Mouse (Mus musculus) C2C12 (cell line): Measurements from ENCODE around the gene Plekha3. TPM values are rescaled to one million over a fixed set of nuclear protein-coding genes. Genes with fewer than 3 reads are reported as not detected.

Source experiments
- H3K27me3 ChIP-seq: one replicate; pipeline ENCODE4 v1.6.1; 2011; ENCODE audit not compliant: control insufficient read depth, insufficient read depth, insufficient read length
- H3K36me3 ChIP-seq: one replicate; pipeline ENCODE4 v1.6.1; 2011; ENCODE audit not compliant: control insufficient read depth, insufficient read depth
- H3K4me3 ChIP-seq: one replicate; pipeline ENCODE4 v1.5.1; 2011; ENCODE audit warnings: mild to moderate bottlenecking, control low read depth; ENCODE audit not compliant: poor library complexity, insufficient read depth, severe bottlenecking
- H3K79me2 ChIP-seq: one replicate; pipeline ENCODE4 v1.6.1; 2011; ENCODE audit not compliant: control insufficient read depth, insufficient read depth
- H3K79me3 ChIP-seq: one replicate; pipeline ENCODE4 v1.6.1; 2011; ENCODE audit warnings: low read depth, control low read depth
- H3ac ChIP-seq: one replicate; pipeline ENCODE3; 2011; ENCODE audit warnings: low read depth; ENCODE audit not compliant: control insufficient read depth, insufficient read length
- CEBPB ChIP-seq: IDR thresholded peaks from one replicate; pipeline ENCODE4 v1.6.1; 2011; ENCODE audit warnings: low read depth, mild to moderate bottlenecking, control low read depth, moderate library complexity
- CTCF ChIP-seq: IDR thresholded peaks from one replicate; pipeline ENCODE4 v1.5.1; 2011; ENCODE audit not compliant: control insufficient read depth, insufficient read depth, insufficient read length
- FOSL1 ChIP-seq: IDR thresholded peaks from one replicate; pipeline ENCODE4 v1.8.0; 2011; ENCODE audit warnings: mild to moderate bottlenecking, low read length; ENCODE audit not compliant: poor library complexity, insufficient read depth, severe bottlenecking
- MAX ChIP-seq: IDR thresholded peaks from one replicate; pipeline ENCODE4 v1.6.1; 2011; ENCODE audit warnings: mild to moderate bottlenecking, control low read depth
- MYOD1 ChIP-seq: IDR thresholded peaks from one replicate; pipeline ENCODE4 v1.6.1; 2011; ENCODE audit warnings: low read depth; ENCODE audit not compliant: control insufficient read depth, insufficient read length
- MYOG ChIP-seq: IDR thresholded peaks from one replicate; pipeline ENCODE4 v1.6.1; 2011; ENCODE audit not compliant: control insufficient read depth, insufficient read length; ENCODE audit errors: extremely low read depth
- USF1 ChIP-seq: IDR thresholded peaks from one replicate; pipeline ENCODE4 v1.6.1; 2011; ENCODE audit warnings: low read depth, mild to moderate bottlenecking, control low read depth, moderate library complexity
- polyA plus RNA-seq: library from polyadenylated mRNA; unstranded; fragments of >200 nt; fragmentation: generic; extraction: Trizol; gene quantifications from one replicate; pipeline ENCODE4 v1.2.1, GENCODE M21; 2012; ENCODE audit warnings: missing spikeins

The Plekha3 gene
- polyA plus RNA-seq, 1 experiment, result 22.0 TPM

DNA sequence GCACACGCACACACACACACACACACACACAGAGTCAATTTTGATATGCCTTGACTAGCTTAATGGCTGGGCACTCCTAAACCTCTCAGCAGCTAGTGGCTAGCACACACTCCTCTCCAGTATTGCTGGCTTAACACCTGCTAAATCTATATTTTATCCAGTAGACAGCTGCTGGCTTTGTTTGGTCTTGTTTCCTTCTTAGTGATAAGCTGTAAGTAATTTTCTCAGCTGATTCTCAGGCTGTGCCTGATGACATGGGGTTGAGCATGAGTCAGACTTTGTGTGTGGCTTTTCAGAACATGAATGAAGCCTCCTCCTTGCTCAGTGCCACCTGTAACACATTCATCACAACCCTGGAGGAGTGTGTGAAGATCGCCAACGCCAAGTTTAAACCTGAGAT is 11.9 kb downstream of the Plekha3 start:
- Histone ChIP-seq H3K79me3 (peaks cover 1% of the 10 kb centered on the region), H3K4me3 (no peak overlapping the region), H3K79me2 (peaks cover 25% of the 10 kb centered on the region), H3K36me3 (peaks cover 96% of the 10 kb centered on the region), H3K27me3 (no peaks in the 10 kb centered on the region), H3ac (no peak overlapping the region)
- TF ChIP-seq USF1, result no peak
- TF ChIP-seq CTCF, result no peak
- peak; percentile 53 for TF ChIP-seq MYOD1
- no peak for TF ChIP-seq MYOG
- no peak for TF ChIP-seq CEBPB

DNA sequence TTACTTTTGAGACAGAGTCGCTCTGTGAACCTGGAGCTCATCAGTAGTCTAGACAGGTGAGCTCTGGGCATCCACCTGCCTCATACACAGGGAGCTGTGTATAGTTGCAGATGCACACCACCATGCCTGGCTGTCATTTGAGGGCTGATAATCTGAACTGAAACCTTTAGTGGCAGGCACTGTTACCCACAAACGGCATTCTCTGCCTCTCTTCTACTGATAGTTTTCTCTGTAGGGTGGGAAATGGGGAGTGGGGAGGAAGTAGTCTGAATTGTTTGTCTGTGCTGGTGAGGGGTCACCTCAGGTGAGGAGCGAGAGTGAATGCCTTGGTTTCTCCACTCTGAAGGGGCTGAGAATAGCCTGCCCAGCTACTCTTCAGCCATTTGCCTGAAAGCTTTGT is 12.5 kb downstream of the Plekha3 start:
- Histone ChIP-seq H3K27me3 (no peaks in the 10 kb centered on the region), H3ac (no peak overlapping the region), H3K36me3 (peaks cover 96% of the 10 kb centered on the region), H3K4me3 (no peak overlapping the region), H3K79me2 (peaks cover 19% of the 10 kb centered on the region), H3K79me3 (peaks cover 1% of the 10 kb centered on the region)
- TF ChIP-seq CEBPB (no peak), MAX (no peak), CTCF (no peak), MYOG (no peak), FOSL1 (no peak), MYOD1 (no peak), USF1 (no peak)

DNA sequence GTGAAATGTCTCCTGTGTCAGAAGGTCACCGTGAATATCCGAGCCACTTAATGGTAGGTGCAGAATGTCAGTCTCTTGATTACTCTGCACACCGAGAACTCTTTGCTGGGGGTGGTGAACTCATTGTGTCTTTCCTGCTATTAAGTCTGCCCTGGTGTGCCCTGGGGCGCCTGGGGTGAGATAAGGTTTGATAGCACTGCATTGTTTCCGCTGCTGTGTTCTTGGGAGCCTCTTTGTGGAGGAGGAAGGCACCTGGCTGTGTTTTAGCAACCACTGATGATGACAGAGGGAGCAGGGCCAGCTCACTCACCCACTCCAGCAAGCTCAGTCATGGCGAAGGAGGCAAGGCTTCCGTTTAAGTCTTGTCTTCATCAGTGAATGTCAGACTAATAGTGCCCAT is 13.1 kb downstream of the Plekha3 start:
- Histone ChIP-seq H3K4me3 (no peak overlapping the region), H3K79me2 (peaks cover 13% of the 10 kb centered on the region), H3K36me3 (peaks cover 96% of the 10 kb centered on the region), H3K27me3 (no peaks in the 10 kb centered on the region), H3K79me3 (peaks cover 1% of the 10 kb centered on the region), H3ac (no peak overlapping the region)
- TF ChIP-seq MYOG (no peak), FOSL1 (no peak), CEBPB (no peak), MAX (no peak)

DNA sequence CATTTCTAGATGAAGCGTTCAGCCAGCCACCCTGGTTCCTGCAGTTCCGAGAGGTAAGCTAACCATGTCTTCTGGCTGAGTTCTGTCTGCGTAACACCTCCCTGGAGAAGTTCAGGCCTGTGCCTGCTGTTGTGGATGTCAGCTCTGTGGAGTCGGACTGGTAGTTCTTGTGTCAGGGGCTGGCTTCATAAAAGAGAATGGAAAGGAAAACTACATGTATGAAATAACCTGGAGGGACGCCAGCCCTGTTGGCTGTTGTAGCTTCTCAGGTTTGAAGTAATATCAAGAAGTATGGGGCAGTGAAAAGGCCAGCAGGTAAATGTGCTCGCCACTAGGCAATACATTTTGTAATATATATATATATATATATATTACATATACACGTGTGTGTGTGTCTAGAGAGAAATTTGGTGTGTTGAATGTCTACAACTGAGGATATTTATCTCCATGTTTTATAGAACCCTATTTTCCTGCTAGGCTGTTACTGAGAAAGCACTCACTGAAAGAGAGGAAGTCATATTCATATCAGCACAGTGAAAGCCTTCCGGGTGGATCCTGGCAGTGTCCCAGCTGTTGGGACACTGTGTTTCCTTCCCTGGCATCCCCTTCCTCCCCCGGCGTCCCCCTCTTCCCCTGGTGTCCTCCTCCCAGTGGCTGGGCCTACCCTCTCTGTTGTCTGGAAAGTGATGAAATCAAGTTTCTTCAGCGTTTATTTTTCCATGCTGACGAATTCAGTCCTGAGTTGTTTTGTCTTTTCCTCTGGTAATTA is 15.5 kb downstream of the Plekha3 start:
- Histone ChIP-seq H3K36me3 (peaks cover 97% of the 10 kb centered on the region), H3K4me3 (no peak overlapping the region), H3K27me3 (no peaks in the 10 kb centered on the region), H3ac (no peak overlapping the region), H3K79me2 (peaks cover 13% of the 10 kb centered on the region), H3K79me3 (peaks cover 1% of the 10 kb centered on the region)
- TF ChIP-seq CTCF (no peak), USF1 (no peak), CEBPB (no peak), MYOG (no peak), FOSL1 (no peak), MAX (no peak), MYOD1 (no peak)

DNA sequence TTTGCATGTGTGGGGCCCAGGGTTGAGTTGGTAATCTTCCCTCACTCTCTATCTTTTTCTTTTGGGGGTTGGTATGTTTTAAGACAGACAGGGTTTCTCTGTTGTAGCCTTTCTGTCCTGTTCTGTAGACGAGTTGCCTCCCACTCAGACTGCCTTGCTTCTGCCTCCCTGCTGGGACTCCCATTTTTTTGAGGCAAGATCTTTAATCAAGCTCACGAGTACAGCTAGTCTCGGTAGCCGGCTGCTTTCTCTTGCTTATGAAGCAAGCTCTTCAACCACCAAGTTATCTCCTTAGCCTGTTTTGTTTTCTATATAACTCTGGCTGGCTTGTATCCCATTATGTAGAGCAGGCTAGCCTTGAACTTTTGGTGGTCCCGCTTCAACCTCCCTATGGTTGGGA is 18.7 kb downstream of the Plekha3 start:
- H3K27me3 ChIP-seq, result no peaks in the 10 kb centered on the region
- H3K79me3 ChIP-seq, result peaks cover 1% of the 10 kb centered on the region
- peaks cover 88% of the 10 kb centered on the region for H3K36me3 ChIP-seq
- no peak overlapping the region for H3ac ChIP-seq
- no peak overlapping the region for H3K4me3 ChIP-seq
- peaks cover 5% of the 10 kb centered on the region for H3K79me2 ChIP-seq
- no peak for TF ChIP-seq CEBPB
- TF ChIP-seq MYOG, result no peak
- no peak for TF ChIP-seq FOSL1
- TF ChIP-seq CTCF, result no peak
- no peak for TF ChIP-seq MYOD1
- TF ChIP-seq USF1, result no peak
- no peak for TF ChIP-seq MAX

DNA sequence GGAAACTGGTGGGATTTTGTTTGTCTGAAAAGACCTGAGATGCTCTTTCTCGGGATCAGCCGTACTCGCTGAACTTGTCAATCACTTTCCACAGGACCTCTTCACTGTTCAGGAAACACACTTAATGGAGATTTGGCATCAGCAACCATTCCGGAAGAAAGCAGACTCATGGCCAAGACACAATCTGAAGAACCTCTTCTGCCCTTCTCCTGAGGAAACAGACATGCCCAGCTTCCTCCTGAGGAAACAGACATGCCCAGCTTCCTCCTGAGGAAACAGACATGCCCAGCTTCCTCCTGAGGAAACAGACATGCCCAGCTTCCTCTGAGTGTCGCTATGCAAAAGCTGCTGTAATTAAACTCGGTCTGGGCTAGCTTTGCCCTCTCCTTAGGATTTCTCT is 20.2 kb downstream of the Plekha3 start:
- no peak overlapping the region for H3K4me3 ChIP-seq
- TF ChIP-seq CTCF (no peak), USF1 (no peak), MYOG (no peak), FOSL1 (no peak), MYOD1 (no peak), CEBPB (no peak), MAX (no peak)
- peaks cover 76% of the 10 kb centered on the region for H3K36me3 ChIP-seq
- no peaks in the 10 kb centered on the region for H3K79me3 ChIP-seq
- no peaks in the 10 kb centered on the region for H3K79me2 ChIP-seq
- H3ac ChIP-seq, result no peak overlapping the region
- no peaks in the 10 kb centered on the region for H3K27me3 ChIP-seq
